In the genomic region with DNA sequence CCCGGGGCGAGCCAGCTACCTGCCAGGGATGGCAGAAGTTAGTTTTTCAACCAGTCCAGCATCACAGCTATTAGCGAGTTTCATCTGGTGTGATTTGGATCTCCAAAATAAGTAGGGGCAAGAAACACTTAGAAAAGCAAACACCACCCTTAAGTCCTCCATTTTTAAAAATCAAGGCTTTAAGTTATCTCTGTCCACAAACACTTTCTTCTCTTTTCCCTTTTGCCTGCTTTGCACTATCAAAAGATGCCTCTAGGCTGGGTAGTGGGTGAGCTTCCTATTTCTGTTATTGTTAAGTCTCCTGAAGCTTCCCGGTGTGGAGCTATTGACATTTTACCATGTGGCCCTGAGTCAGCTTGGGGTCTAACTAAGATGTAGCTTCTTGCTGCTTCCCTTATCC, we compare ENCODE assay signal across 15 mouse cellular contexts. TPM values are rescaled to one million over a fixed set of nuclear protein-coding genes. Genes with fewer than 3 reads are reported as not detected.
A peak's percentile ranks its signal among the peaks of the same experiment; 100 is the strongest.
DNase-seq lines count a peak whose midpoint lies in the region; ATAC-seq lines count a peak whose summit lies in the region.
"Had no signal": no experiment of that assay in that cellular context is flagged by ENCODE, and none has a peak within 500 bp of the region (broad histone marks: within the 10 kb centered on the region; RNA-seq: fewer than 3 reads in every experiment).

No protein-coding gene starts in this region.

- H3K27me3 ChIP-seq in forebrain, embryonic 14.5 days (replicated peaks; ENCODE audit: control insufficient read depth, insufficient read depth, low read length), result peaks cover 80% of the 10 kb centered on the region
- H3K27me3 ChIP-seq in forebrain, embryonic 16.5 days (replicated peaks; ENCODE audit: control insufficient read depth, insufficient read depth, low read length), result peaks cover 69% of the 10 kb centered on the region
- H3K27me3 ChIP-seq in embryonic facial prominence, embryonic 13.5 days, result peaks cover 82% of the 10 kb centered on the region
- peaks cover 64% of the 10 kb centered on the region for H3K27me3 ChIP-seq in limb, embryonic 11.5 days (ENCODE audit: control insufficient read depth, insufficient read depth, low read length)
- H3K27me3 ChIP-seq in liver, embryonic 12.5 days (replicated peaks), result peaks cover 96% of the 10 kb centered on the region
- H3K27me3 ChIP-seq in heart, embryonic 11.5 days (ENCODE audit: control insufficient read depth, insufficient read depth, low read length), result peaks cover 81% of the 10 kb centered on the region

- H3K9ac ChIP-seq in forebrain, embryonic 14.5 days (ENCODE audit: low read length), result no peak overlapping the region
- H3K9ac ChIP-seq in forebrain, embryonic 16.5 days (replicated peaks; ENCODE audit: low read depth, low read length), result no peak overlapping the region
- H3K9ac ChIP-seq in embryonic facial prominence, embryonic 13.5 days, result peak overlapping the region; percentile 87
- no peak overlapping the region for H3K9ac ChIP-seq in limb, embryonic 11.5 days (ENCODE audit: low read length)
- H3K9ac ChIP-seq in liver, embryonic 12.5 days, result no peak overlapping the region
- H3K9ac ChIP-seq in heart, embryonic 11.5 days (ENCODE audit: low read depth, low read length), result no peak overlapping the region
- H3K9ac ChIP-seq: liver, embryonic 14.5 days had no signal

- H3K4me2 ChIP-seq in forebrain, embryonic 14.5 days (ENCODE audit: low read length), result no peak overlapping the region
- H3K4me2 ChIP-seq in forebrain, embryonic 16.5 days (ENCODE audit: low read length), result no peak overlapping the region
- peak overlapping the region; percentile 57 for H3K4me2 ChIP-seq in embryonic facial prominence, embryonic 13.5 days
- H3K4me2 ChIP-seq in limb, embryonic 11.5 days (ENCODE audit: low read depth, severe bottlenecking), result peak overlapping the region; percentile 18; the same call in 1 of the 2 replicates
- no peak overlapping the region for H3K4me2 ChIP-seq in liver, embryonic 12.5 days
- no peak overlapping the region for H3K4me2 ChIP-seq in heart, embryonic 11.5 days

- WGBS in forebrain, embryonic 14.5 days, result under 1% methylated on average over 4 of the region's 4 CpGs
- 2% methylated on average over 4 of the region's 4 CpGs for WGBS in forebrain, embryonic 16.5 days
- WGBS in embryonic facial prominence, embryonic 13.5 days, result 3% methylated on average over 4 of the region's 4 CpGs
- 1% methylated on average over 4 of the region's 4 CpGs for WGBS in limb, embryonic 11.5 days
- 0% methylated on average over 4 of the region's 4 CpGs for WGBS in liver, embryonic 12.5 days (ENCODE audit: insufficient replicate concordance)
- 2% methylated on average over 4 of the region's 4 CpGs for WGBS in heart, embryonic 11.5 days (ENCODE audit: insufficient replicate concordance)

- H3K36me3 ChIP-seq in forebrain, embryonic 14.5 days (ENCODE audit: control insufficient read depth, insufficient read depth, low read length), result no peaks in the 10 kb centered on the region
- H3K36me3 ChIP-seq in forebrain, embryonic 16.5 days (ENCODE audit: control insufficient read depth, insufficient read depth), result no peaks in the 10 kb centered on the region
- H3K36me3 ChIP-seq in embryonic facial prominence, embryonic 13.5 days, result no peaks in the 10 kb centered on the region
- no peaks in the 10 kb centered on the region for H3K36me3 ChIP-seq in limb, embryonic 11.5 days (ENCODE audit: control insufficient read depth, insufficient read depth, low read length)
- H3K36me3 ChIP-seq in liver, embryonic 12.5 days, result no peaks in the 10 kb centered on the region
- H3K36me3 ChIP-seq in heart, embryonic 11.5 days (ENCODE audit: control insufficient read depth, insufficient read depth, low read length), result no peaks in the 10 kb centered on the region

- DNase-seq in forebrain, embryonic 14.5 days (ENCODE audit: low spot score), result peak; percentile 1
- DNase-seq in limb, embryonic 11.5 days (ENCODE audit: low spot score), result no peak
- DNase-seq in neural tube, embryonic 10.5 days (ENCODE audit: extremely low spot score, low spot score), result peak; percentile 24
- no peak for DNase-seq in left cerebral cortex, adult 18-20 months (ENCODE audit: low spot score in 2 of 2)
- DNase-seq: B cell, adult 2 months; layer of hippocampus, postnatal 36 days; lung, postnatal 4 days had no signal

- ATAC-seq in forebrain, embryonic 14.5 days, result no peak
- no peak for ATAC-seq in forebrain, embryonic 16.5 days
- no peak for ATAC-seq in embryonic facial prominence, embryonic 13.5 days (ENCODE audit: insufficient number of reproducible peaks, insufficient read depth, low FRiP score, low TSS enrichment, low read depth)
- no peak for ATAC-seq in limb, embryonic 11.5 days (ENCODE audit: insufficient number of reproducible peaks, low FRiP score, low TSS enrichment, low read depth)
- no peak for ATAC-seq in liver, embryonic 12.5 days
- no peak for ATAC-seq in heart, embryonic 11.5 days (replicated peaks; ENCODE audit: insufficient number of reproducible peaks, low FRiP score, low TSS enrichment)
- ATAC-seq: activated CD4-positive, CD25-positive, alpha-beta regulatory T cell, adult 4 months; inflammation-experienced regulatory T-cells, adult 6 months had no signal

- H3K4me3 ChIP-seq in forebrain, embryonic 14.5 days (ENCODE audit: low read depth, low read length), result no peak overlapping the region
- no peak overlapping the region for H3K4me3 ChIP-seq in forebrain, embryonic 16.5 days (replicated peaks; ENCODE audit: low read length)
- H3K4me3 ChIP-seq in embryonic facial prominence, embryonic 13.5 days, result peak overlapping the region; percentile 53
- H3K4me3 ChIP-seq in limb, embryonic 11.5 days (ENCODE audit: low read depth, low read length), result peak overlapping the region; percentile 5
- no peak overlapping the region for H3K4me3 ChIP-seq in liver, embryonic 12.5 days
- no peak overlapping the region for H3K4me3 ChIP-seq in heart, embryonic 11.5 days (ENCODE audit: low read depth, low read length)

- H3K4me1 ChIP-seq in forebrain, embryonic 14.5 days (ENCODE audit: control insufficient read depth, insufficient read depth, low read length), result no peaks in the 10 kb centered on the region
- no peaks in the 10 kb centered on the region for H3K4me1 ChIP-seq in forebrain, embryonic 16.5 days (replicated peaks; ENCODE audit: control insufficient read depth, insufficient read depth, low read length)
- no peaks in the 10 kb centered on the region for H3K4me1 ChIP-seq in embryonic facial prominence, embryonic 13.5 days
- no peaks in the 10 kb centered on the region for H3K4me1 ChIP-seq in limb, embryonic 11.5 days (ENCODE audit: control insufficient read depth, insufficient read depth, low read length)
- no peaks in the 10 kb centered on the region for H3K4me1 ChIP-seq in liver, embryonic 12.5 days
- no peaks in the 10 kb centered on the region for H3K4me1 ChIP-seq in heart, embryonic 11.5 days (ENCODE audit: control insufficient read depth, insufficient read depth, low read length)

- no peaks in the 10 kb centered on the region for H3K9me3 ChIP-seq in forebrain, embryonic 14.5 days (replicated peaks; ENCODE audit: control insufficient read depth, low read length)
- H3K9me3 ChIP-seq in forebrain, embryonic 16.5 days (ENCODE audit: control insufficient read depth, low read length), result no peaks in the 10 kb centered on the region
- no peaks in the 10 kb centered on the region for H3K9me3 ChIP-seq in embryonic facial prominence, embryonic 13.5 days
- H3K9me3 ChIP-seq in limb, embryonic 11.5 days (ENCODE audit: control insufficient read depth, low read length), result no peaks in the 10 kb centered on the region
- no peaks in the 10 kb centered on the region for H3K9me3 ChIP-seq in liver, embryonic 12.5 days (replicated peaks)
- no peaks in the 10 kb centered on the region for H3K9me3 ChIP-seq in heart, embryonic 11.5 days (replicated peaks; ENCODE audit: control insufficient read depth, low read length)

- H3K27ac ChIP-seq in forebrain, embryonic 14.5 days (ENCODE audit: low read depth, low read length), result no peak overlapping the region
- H3K27ac ChIP-seq in forebrain, embryonic 16.5 days (ENCODE audit: low read length), result no peak overlapping the region
- peak overlapping the region; percentile 94 for H3K27ac ChIP-seq in embryonic facial prominence, embryonic 13.5 days
- no peak overlapping the region for H3K27ac ChIP-seq in limb, embryonic 11.5 days (replicated peaks; ENCODE audit: low read depth, low read length)
- no peak overlapping the region for H3K27ac ChIP-seq in liver, embryonic 12.5 days
- no peak overlapping the region for H3K27ac ChIP-seq in heart, embryonic 11.5 days (ENCODE audit: low read depth, low read length)
- H3K27ac ChIP-seq: liver, embryonic 14.5 days had no signal

RNA-seq across cellular contexts. Expression of a gene that starts 4.5 kb away (rescaled TPM):
- polyA plus RNA-seq in forebrain, embryonic 14.5 days (2014; fragmentation: Nextera tagmentation; extraction: Ambion mirVana), result 0.60 and 1.5 TPM in 2 replicates
- polyA plus RNA-seq in forebrain, embryonic 16.5 days (2015; fragmentation: Nextera tagmentation; extraction: Ambion mirVana), result 2.4 and 3.0 TPM in 2 replicates
- polyA plus RNA-seq in embryonic facial prominence, embryonic 13.5 days (2015; fragmentation: Nextera tagmentation; extraction: Ambion mirVana), result 93.6 and 106 TPM in 2 replicates
- polyA plus RNA-seq in limb, embryonic 11.5 days (2014; fragmentation: Nextera tagmentation; extraction: Ambion mirVana), result 31.3 and 37.7 TPM in 2 replicates
- polyA plus RNA-seq in liver, embryonic 12.5 days (2016; fragmentation: Nextera tagmentation; extraction: Ambion mirVana), result 0.18 TPM in 1 of 2 replicates, not detected in the other
- 1 to 10 TPM; 1.3 to 1.6 TPM for total RNA-seq in left cerebral cortex, adult 18-20 months (2021)
- polyA plus RNA-seq in heart, embryonic 11.5 days (2014; fragmentation: Nextera tagmentation; extraction: Ambion mirVana), result 0.48 and 1.3 TPM in 2 replicates
- total RNA-seq: MEL had no signal
- polyA plus RNA-seq: activated CD4-positive, CD25-positive, alpha-beta regulatory T cell, adult 4 months; inflammation-experienced regulatory T-cells, adult 6 months had no signal

Comparison
In these comparisons a context has a peak if more than half of its experiments do, and no peak if none do; other contexts are left out.
1. DNase-seq: peak in forebrain, embryonic 14.5 days (single experiment) and neural tube, embryonic 10.5 days (single experiment); none in limb, embryonic 11.5 days (single experiment) and left cerebral cortex, adult 18-20 months (0 of 2).
2. H3K4me2 ChIP-seq: peak in embryonic facial prominence, embryonic 13.5 days (single experiment) and limb, embryonic 11.5 days (single experiment); none in forebrain, embryonic 14.5 days (single experiment), forebrain, embryonic 16.5 days (single experiment), liver, embryonic 12.5 days (single experiment) and heart, embryonic 11.5 days (single experiment).
3. H3K4me3 ChIP-seq: peak in embryonic facial prominence, embryonic 13.5 days (single experiment) and limb, embryonic 11.5 days (single experiment); none in forebrain, embryonic 14.5 days (single experiment), forebrain, embryonic 16.5 days (single experiment), liver, embryonic 12.5 days (single experiment) and heart, embryonic 11.5 days (single experiment).